Mouse (Mus musculus): Measurements from ENCODE around the gene Aak1.

Aak1 gene

DNA sequence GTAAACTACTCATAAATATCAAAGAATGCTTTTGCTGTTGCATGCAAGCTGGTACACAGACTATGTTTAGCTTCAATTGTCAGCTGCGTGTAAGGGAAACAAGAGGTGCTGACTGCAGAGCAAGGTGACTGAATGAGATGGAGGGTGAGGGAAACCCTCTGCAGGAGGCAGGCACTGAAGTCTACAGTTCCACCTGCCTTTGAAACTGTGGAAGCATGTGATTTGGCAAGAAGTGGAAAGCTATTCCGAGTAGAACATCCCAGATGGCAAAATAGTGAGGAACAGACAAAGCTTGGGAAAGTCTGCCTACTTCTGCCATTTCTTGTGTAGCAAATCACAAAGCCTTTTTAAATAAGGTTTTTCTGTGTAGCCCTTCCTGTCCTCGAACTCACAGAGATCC, 106.4 kb downstream of the Aak1 start:
- DNase-seq (ENCODE audit: low spot score in 2 of 2) = peak; percentile 33 to 44

DNA sequence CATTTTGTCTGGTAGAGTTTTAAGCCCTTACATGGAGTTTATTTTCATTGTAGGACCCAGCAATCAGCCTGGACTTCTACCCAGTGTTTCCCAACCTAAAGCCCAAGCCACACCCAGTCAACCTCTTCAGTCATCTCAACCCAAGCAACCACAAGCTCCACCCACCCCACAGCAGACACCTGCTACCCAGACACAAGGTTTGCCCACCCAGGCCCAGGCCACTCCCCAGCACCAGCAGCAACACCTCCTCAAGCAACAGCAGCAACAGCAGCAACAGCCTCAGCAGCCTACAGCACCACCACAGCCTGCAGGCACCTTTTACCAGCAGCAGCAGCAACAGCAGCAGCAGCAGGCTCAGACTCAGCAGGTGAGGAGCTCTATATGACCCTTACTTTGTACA, 106.9 kb downstream of the Aak1 start:
- no peak for DNase-seq (ENCODE audit: low spot score in 2 of 2)

DNA sequence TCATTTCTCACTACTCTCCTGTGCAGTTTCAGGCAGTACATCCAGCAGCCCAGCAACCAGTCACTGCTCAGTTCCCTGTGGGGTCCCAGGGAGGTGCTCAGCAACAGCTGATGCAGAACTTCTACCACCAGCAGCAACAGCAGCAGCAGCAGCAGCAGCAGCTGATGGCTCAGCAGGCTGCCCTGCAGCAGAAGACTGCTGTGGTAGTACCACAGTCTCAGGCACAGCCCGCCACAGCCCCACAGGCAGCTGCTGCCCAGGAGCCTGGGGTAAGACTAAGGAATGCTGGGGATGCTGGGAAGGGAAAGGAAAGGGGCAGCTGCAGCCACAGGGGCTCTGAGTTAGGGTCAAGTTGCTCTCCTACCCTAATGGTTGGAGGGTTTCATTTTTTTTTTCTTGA, 109.7 kb downstream of the Aak1 start:
- DNase-seq (ENCODE audit: low spot score in 2 of 2) = no peak

DNA sequence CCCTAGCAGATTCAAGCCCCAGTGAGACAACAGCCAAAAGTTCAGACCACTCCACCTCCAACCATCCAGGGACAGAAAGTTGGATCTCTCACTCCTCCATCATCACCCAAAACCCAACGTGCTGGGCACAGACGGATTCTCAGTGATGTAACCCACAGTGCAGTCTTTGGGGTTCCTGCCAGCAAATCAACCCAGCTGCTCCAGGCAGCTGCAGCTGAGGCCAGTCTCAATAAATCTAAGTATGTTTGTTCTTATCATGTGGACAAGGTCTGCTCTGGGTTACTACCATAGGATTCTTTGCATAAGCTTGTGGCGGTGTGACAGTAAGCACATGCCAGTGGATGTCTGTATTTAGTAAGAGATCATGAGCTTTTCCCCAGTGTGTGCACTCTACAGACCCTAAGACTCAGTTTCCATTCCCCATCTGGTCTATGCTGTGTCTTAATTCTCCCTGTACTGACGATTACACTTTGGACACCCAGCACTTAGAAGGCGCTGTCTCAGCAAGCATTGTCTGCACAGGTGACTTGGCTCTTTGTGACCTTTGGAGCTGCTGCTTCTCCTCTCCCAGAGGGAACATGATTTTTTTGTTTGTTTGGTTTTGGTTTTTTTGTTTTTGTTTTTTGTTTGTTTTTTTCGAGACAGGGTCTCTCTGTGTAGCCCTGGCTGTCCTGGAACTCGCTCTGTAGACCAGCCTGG, 114.8 kb downstream of the Aak1 start:
- no peak for DNase-seq (ENCODE audit: low spot score in 2 of 2)

DNA sequence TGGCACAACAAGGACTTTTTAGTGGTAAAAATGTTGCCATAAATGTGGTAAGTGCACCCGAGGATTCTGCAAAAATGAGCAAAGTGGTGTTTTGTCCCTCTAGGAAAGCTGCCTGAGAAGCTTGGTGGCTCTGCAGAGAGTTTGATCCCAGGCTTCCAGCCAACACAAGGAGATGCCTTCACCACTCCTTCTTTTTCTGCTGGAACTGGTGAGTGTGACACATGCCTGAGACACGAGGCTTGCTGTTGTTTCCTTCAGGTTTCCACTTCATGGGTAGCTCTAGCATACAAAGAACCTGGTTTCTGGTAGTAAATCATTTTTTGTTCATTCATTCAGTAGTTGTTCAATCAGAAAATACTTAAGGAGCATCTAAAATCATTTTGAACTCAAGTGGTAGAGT, 117.8 kb downstream of the Aak1 start:
- no peak for DNase-seq (ENCODE audit: low spot score in 2 of 2)

DNA sequence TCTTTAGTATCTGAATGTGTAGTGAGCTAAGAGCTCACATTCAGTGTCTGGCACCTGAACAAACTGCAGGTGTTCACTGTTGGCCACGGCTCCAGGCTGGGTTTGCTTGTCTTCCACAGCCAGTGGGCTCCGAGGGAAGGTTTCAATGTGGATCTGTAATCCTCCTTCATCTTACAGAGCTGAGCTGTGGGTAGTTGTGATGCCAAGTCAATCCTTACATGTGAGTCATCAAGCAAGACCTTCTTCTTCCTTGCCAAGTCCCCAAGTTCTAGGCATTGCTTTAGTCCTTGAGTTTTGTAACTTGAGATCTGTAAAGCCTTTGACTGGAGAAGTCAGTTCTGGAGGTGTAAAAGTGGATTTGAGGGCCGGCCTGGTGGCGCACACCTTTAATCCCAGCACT, 124.6 kb downstream of the Aak1 start:
- peak in 1 of 2 experiments; percentile 27 for DNase-seq (ENCODE audit: low spot score in 2 of 2)

DNA sequence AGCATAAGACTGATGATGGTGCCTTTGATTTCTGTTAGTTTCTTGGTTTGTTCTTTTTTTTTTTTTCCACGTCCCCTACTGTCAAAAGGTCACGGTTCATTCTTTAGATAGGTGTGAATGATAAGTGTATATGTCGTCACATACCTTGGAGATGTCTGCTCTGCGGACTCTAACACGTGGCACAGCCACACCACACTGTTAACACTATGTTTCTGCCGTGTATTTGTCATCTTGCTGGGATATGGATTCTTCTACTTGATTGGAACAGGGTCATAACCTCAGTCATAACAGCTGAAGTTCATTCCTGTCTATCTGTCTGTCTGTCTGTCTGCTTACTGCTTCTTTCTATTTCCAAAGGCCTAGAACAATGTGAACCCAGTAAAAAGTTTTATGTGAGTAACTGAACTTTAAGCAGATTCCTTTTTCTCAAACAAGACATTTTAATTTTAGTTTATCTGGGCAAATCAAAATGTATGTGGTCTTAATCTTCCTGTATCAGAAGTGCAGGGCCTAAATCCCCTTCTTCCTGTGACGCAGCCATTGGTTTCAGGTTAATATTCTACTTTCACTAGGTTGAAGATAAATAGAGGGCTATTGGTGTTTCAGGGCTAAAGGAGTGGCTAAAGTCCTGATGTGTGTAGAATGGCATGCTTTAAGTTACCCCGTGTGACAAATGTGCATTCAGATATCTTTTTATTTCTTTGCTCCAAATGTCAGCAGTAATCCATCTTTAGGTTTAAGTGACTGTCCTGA, 129.0 kb downstream of the Aak1 start:
- no peak for DNase-seq (ENCODE audit: low spot score in 2 of 2)

DNA sequence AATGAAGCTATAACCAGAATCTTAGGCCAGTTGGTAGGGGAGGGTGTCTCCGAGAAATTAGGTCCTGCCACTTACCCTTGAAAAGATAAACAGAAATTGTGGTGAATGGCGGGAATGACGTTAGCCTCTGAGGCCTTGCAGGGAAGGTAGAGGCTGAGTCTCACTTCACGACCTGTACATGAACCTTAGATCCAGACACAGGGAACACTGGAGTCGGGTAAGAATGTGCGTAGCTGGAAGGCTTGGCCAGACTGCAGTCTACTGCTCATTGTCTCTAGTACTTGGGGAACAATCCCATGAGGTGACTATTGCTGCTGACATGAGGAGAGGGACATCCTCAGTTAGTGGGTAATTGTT, 129.6 kb downstream of the Aak1 start:
- no peak for DNase-seq (ENCODE audit: low spot score in 2 of 2)

DNA sequence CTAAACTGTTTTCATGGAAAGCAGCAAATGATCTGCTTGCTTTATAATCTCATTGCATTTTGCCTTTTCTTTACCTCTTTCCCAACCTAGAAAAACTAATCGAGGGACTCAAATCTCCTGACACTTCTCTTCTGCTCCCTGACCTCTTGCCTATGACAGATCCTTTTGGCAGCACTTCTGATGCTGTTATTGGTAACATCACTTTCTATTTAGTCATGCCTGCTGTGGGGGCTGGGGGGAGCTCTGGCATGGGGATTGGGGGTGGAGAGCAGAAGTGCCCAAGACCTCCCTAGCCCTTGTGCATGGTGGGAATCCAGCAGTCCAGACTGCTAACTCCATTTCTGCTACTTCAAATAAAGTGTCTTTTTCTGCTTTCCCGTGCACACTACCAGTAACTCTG, 131.9 kb downstream of the Aak1 start:
- DNase-seq (ENCODE audit: low spot score in 2 of 2) = no peak

DNA sequence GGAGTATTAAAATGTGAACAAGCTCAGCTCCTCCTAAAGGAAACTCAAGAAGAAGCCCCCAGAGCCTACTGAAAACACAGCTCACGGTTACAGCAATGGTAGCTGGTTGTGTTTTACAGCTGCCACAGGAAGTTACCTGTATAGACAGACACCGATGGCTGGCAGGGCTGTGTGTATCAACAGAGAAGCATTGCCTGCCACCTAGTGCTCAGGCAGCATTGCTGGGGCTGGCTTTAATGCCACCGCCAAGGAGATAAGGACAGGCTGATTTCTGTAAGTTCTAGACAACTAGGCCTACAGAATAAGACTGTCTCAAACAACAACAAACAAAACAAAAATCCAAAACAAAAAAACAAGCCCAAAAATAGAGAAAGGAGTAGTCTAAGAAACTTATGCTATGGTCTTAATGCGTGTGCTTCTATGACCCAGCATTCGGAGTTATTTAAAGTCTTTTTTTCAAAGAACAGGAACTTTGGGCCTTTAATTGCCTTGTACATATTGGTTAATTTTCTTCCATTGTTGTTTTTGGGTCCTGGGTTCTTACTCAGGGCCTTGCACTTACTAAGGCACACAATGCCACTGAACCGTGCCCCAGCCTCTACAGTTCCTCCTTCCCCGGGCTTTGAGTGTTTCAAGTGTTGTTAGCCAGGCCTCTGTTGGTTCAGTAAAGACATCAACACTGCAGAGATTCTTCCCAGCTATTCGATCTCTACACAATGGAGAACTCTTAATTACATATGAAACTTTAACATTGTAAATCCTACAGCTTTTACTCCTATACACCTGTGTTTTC, 136.2 kb downstream of the Aak1 start:
- DNase-seq (ENCODE audit: low spot score in 2 of 2) = no peak

DNA sequence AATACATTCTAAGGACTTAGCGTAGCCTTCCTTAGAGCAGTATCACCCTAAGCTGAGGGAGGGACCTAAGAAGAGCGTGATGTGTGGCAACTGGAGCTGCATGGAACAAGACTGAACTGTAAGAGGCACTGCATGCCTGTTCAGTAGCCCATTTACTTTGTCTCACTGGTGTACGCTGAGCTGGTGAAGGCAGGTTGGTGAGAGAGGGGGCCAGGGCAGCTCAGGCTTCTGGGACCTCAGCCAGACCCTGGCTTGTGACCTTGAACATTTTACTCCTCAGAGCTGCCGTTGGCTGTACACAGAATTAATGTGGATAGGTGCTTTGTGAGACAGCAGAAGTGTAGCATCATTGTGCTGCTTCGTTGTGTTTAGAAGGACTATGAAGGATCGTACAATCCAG, 140.3 kb downstream of the Aak1 start:
- no peak for DNase-seq (ENCODE audit: low spot score in 2 of 2)

DNA sequence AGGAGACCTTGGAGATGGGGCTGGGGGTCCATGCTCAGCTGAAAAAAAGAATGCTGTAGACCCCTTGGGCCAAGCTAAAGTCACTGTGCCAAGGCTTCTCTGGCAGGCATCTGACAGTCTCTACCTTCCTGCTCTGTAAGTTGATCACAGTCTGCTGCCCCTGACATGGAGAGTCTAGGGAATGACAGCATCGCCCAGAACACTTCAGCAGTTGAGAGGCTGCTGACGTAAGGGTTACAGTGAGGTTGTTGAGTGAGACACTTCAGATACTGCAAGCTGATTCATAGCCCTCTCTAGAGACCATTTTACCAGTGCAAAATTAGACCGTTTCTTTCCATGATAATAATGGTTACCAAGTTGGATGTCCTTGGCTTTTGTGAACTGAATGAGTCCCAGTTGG, 141.7 kb downstream of the Aak1 start:
- no peak for DNase-seq (ENCODE audit: low spot score in 2 of 2)

DNA sequence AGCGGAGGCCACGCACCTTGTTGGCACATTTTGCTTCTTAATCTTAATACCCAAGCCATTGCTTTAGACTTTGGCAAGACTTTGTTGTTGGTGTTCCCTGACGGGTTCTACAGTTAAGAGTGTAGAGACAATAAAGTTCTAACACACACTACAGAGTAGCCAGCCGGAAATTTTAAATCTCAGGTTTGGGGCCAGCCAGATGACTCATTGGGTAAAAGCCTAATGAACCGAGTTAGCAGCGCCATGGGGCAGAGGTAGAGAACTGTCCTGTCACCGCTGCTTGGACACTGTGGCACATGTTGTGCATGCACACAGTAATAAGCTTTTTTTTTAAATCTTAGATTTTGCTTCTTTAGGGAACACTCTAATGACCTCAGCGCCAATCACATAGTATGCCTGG, 143.0 kb downstream of the Aak1 start:
- no peak for DNase-seq (ENCODE audit: low spot score in 2 of 2)

DNA sequence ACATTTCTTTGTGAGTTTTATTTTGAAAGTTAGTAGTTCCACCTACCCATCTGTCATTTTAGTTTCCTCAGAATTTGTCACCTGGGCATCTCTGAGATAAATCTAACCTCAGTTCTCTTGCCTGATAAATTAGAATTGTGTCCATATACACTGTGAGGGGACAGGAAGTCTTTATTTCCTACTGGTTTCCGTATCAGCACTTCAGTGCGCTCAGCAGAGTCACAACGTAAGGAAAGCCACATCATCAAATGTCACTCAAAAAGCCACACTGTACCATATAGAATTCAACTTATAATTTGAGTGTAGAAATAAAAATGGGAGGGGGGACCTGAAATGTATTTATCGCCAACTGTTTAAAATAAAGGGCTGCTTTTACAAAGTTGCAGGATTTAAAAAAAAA, 144.9 kb downstream of the Aak1 start:
- no peak for DNase-seq (ENCODE audit: low spot score in 2 of 2)

DNA sequence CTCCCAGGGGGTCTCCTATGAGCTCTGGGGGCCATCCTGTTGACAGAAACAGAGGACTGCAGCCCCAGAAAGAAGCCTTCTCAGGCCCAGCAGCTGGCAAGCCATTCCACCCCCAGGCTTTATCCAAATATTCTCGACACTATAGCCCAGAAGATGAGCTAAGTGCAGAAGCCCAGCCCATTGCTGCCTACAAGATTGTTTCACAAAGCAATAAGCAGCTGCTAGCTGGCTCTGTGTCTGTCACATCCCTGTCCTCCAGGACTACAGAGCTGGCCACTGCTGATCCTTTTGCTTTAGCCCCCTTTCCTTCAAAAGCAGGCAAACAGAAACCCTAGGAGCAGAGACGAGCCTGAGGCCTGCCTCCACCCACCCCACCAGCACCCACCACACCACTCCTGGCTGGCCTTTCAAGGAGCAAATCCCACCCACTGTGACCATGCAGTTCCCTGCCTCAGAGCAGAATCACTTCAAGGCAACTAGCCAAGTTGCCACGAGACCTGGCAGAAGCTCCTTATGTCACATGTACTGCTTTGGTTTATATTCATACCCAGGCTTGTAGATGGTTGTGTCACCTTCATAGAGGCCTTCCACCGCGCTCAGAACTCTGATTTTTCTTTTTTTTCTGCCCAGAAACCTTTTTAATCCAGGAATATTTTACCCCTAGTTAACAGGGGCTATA, 147.5 kb downstream of the Aak1 start:
- peak; percentile 46 to 65 for DNase-seq (ENCODE audit: low spot score in 2 of 2)

DNA sequence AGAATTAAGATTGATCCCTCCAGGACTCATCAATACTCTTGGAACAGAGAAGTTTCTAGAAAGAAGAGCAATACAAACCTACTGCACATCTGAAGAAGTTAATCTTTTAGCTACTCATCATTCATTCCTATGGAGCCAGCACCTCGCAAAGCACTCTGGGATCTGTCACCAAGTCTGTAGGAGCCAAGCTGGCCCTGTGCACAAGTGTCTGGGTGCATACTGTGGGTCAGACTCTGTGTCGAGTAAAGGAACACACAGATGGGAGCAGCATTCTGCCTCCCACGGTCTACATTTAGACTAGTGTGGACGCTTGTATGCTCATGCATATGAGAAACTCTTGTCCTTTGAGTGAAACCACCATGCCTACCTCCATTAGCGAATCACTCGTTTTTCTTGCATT, 148.0 kb downstream of the Aak1 start:
- DNase-seq (ENCODE audit: low spot score in 2 of 2) = no peak

DNA sequence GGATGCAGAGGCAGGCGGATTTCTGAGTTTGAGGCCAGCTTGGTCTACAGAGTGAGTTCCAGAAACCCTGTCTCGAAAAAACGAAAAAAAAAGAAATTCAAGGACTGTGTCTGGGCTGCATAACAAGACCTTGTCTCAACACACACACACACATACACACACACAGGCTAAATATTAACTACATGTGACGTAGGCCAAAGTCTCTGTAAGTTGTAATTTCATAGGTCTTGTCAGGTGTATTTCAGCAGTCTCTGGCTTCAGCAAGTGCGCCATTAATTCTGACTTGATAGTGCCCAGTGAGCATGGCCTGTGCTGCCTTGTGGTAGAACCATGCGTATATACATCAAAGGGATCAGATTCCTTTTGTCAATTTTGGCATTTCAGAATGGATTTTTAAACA, 152.7 kb downstream of the Aak1 start:
- no peak for DNase-seq (ENCODE audit: low spot score in 2 of 2)

DNA sequence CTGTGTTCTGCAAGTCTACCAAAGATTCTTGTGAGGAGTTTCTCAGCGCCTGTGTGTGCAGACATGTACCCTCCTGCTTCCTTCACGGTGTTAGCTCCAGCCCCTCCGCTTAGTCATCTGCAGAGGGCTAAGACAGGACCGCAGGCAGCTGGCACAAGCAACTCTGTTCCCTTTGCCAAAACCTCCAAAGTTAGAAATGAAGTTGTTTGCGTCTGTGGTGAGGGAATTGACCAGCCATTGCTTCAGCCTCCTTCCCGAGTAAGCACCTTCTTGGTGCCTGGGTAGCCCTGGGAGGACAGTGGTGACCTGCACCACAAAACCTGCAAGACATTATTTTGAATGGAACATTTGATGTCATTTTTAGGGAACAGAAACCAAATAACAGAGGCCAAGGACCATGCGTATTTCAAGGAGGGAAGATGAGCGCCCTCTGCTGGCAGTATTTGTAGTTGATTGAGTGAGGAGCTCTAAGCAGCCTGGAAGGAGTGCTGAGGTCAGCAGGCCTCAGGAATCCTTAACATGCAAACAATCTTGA, 153.3 kb downstream of the Aak1 start:
- DNase-seq (ENCODE audit: low spot score in 2 of 2) = peak; percentile 89 to 92

DNA sequence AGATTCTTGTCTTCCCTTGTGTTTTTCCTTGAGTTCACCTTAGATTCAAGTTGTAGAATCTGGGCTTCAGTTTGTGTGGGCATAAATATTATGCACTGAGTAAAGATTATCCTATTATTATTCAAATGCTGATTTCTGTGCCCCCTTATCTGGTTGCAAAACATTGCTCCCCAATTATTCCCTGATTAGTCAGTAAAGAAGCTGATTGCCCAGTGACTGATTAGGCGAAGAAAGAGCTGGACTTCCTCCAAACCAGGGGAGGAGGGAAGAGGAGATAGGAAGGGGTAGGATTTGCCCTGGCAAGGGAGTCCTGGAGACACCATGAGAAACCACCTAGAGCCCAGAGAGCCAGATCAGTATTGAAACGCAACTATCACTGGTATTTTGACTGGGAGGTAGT, 154.8 kb downstream of the Aak1 start:
- DNase-seq (ENCODE audit: low spot score in 2 of 2) = no peak

DNA sequence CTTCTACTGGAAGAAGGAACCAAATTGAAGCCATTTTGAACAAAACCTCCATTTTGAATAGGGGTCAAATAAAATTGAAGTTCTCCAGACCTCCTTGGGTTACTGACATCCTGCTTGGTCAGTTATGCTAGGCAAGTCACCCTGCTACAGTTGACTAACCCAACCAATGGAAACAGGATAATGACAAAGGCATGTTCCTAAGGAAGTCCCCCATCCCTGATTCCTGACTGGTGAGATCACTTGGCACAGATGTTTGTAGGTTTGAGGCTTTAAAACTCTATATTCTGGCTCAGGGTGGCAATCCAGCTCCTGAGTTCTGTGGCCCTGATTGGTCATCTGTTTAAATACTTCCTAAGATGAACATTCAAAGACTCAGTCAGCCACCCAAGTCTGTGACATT, 156.3 kb downstream of the Aak1 start:
- no peak for DNase-seq (ENCODE audit: low spot score in 2 of 2)

DNA sequence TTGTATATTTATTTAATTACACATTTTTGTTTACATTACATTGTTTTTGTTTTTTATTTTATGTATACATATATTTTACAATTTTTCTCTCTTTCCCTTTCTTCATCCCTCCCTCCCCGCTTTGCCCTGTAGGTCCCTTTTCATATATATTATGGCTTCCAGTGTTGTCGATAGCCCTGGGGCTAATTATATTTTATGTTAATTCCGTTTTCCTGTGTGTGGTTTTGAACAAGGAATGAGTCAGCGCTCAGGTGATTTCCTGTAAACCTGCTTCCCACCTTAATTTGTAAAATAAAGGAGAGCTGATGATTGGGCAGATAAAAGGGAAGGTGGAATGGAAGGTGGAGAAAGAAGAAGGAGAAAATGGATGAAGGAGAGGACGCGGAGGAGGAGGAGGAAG, 159.6 kb downstream of the Aak1 start, which contains the start of gene Nfu1:
Nfu1 (plus strand) TSS at position 350 of the 400 bp plus-strand sequence.
- DNase-seq (ENCODE audit: low spot score in 2 of 2) = no peak
